Mouse (Mus musculus) forebrain, embryonic 13.5 days (tissue): Measurements from ENCODE around the gene Plppr4. TPM values are rescaled to one million over a fixed set of nuclear protein-coding genes. Genes with fewer than 3 reads are reported as not detected.

ENCODE experiments used
- ATAC-seq: fragments of 200-750 bp; cut with Nextera tagmentation; 2 replicates; pipeline ENCODE4 v1.8.0; 2017
- H3K27ac ChIP-seq: fragments of 300-500 bp; sonication (generic); 2 replicates; pipeline ENCODE4 v1.5.1; 2015; ENCODE audit warnings: inconsistent platforms, mild to moderate bottlenecking, moderate library complexity
- H3K27me3 ChIP-seq: fragments of 300-500 bp; sonication (generic); 2 replicates; pipeline ENCODE4 v1.6.1; 2015; ENCODE audit warnings: mild to moderate bottlenecking, inconsistent platforms
- H3K36me3 ChIP-seq: fragments of 300-500 bp; sonication (generic); 2 replicates; pipeline ENCODE4 v1.6.1; 2015; ENCODE audit warnings: mild to moderate bottlenecking, inconsistent platforms; ENCODE audit not compliant: poor library complexity, severe bottlenecking
- H3K4me1 ChIP-seq: fragments of 300-500 bp; sonication (generic); 2 replicates; pipeline ENCODE4 v1.6.1; 2015; ENCODE audit warnings: inconsistent platforms
- H3K4me2 ChIP-seq: fragments of 300-500 bp; sonication (generic); 2 replicates; pipeline ENCODE4 v1.6.1; 2015; ENCODE audit warnings: inconsistent platforms, mild to moderate bottlenecking, moderate library complexity
- H3K4me3 ChIP-seq: fragments of 300-500 bp; sonication (generic); 2 replicates; pipeline ENCODE4 v1.5.1; 2015; ENCODE audit warnings: mild to moderate bottlenecking, inconsistent platforms
- H3K9ac ChIP-seq: fragments of 300-500 bp; sonication (generic); 2 replicates; pipeline ENCODE4 v1.6.1; 2015; ENCODE audit warnings: mild to moderate bottlenecking, inconsistent platforms
- H3K9me3 ChIP-seq: fragments of 300-500 bp; sonication (generic); replicated peaks from 2 replicates; pipeline ENCODE4 v1.6.1; 2016; ENCODE audit warnings: inconsistent platforms
- WGBS: fragments of 180-500 bp; shearing (Covaris S2); methylation state at CpG from one replicate; pipeline ENCODE4 v1.1.7; 2015; 5-methylcytosine and 5-hydroxymethylcytosine counted together
- polyA plus RNA-seq: library from polyadenylated mRNA; unstranded; fragments of >200 nt; fragmentation: Nextera tagmentation; extraction: Ambion mirVana; gene quantifications from 2 replicates; pipeline ENCODE4 v1.2.1, GENCODE M21; 2015

Gene Plppr4
- polyA plus RNA-seq, 1 experiment from 2014 or later, result 4.1 TPM

GRCm38 (mm10) chr3:117319671-117320070 is 41.0 kb downstream of the Plppr4 start:
- Histone ChIP-seq H3K4me3 (no peak overlapping the region), H3K4me1 (no peaks in the 10 kb centered on the region), H3K4me2 (no peak overlapping the region), H3K9ac (no peak overlapping the region), H3K9me3 (no peaks in the 10 kb centered on the region), H3K27me3 (no peaks in the 10 kb centered on the region), H3K27ac (no peak overlapping the region), H3K36me3 (peaks cover 4% of the 10 kb centered on the region; the same call in 1 of the 2 replicates)
- WGBS, result 94% methylated on average over 3 of the region's 3 CpGs
- ATAC-seq, result no peak

GRCm38 (mm10) chr3:117313339-117313738 is 47.3 kb downstream of the Plppr4 start:
- 88% methylated on average over 4 of the region's 4 CpGs for WGBS
- no peaks in the 10 kb centered on the region for H3K9me3 ChIP-seq
- no peak overlapping the region for H3K27ac ChIP-seq
- no peak overlapping the region for H3K4me2 ChIP-seq
- H3K9ac ChIP-seq, result no peak overlapping the region
- no peak for ATAC-seq
- no peaks in the 10 kb centered on the region for H3K4me1 ChIP-seq
- no peaks in the 10 kb centered on the region for H3K36me3 ChIP-seq
- H3K27me3 ChIP-seq, result no peaks in the 10 kb centered on the region
- H3K4me3 ChIP-seq, result no peak overlapping the region

GRCm38 (mm10) chr3:117312097-117312496 is 48.6 kb downstream of the Plppr4 start:
- Histone ChIP-seq H3K27me3 (no peaks in the 10 kb centered on the region), H3K4me1 (no peaks in the 10 kb centered on the region), H3K4me2 (no peak overlapping the region), H3K36me3 (no peaks in the 10 kb centered on the region), H3K9ac (no peak overlapping the region), H3K9me3 (no peaks in the 10 kb centered on the region), H3K27ac (no peak overlapping the region), H3K4me3 (no peak overlapping the region)
- WGBS, result 95% methylated on average over 7 of the region's 7 CpGs
- no peak for ATAC-seq

- ATAC-seq, result no peak
- H3K9me3 ChIP-seq, result no peaks in the 10 kb centered on the region
- H3K27ac ChIP-seq, result no peak overlapping the region
- 83% methylated on average over 2 of the region's 2 CpGs for WGBS
- no peak overlapping the region for H3K4me3 ChIP-seq
- H3K4me1 ChIP-seq, result no peaks in the 10 kb centered on the region
- H3K36me3 ChIP-seq, result no peaks in the 10 kb centered on the region
- no peak overlapping the region for H3K9ac ChIP-seq
- no peaks in the 10 kb centered on the region for H3K27me3 ChIP-seq
- no peak overlapping the region for H3K4me2 ChIP-seq
Measured at GRCm38 (mm10) chr3:117310801-117311368, 49.8 kb downstream of the Plppr4 start.

GRCm38 (mm10) chr3:117309580-117309910 is 51.1 kb downstream of the Plppr4 start:
- Histone ChIP-seq H3K4me1 (no peaks in the 10 kb centered on the region), H3K9ac (no peak overlapping the region), H3K4me3 (no peak overlapping the region), H3K36me3 (no peaks in the 10 kb centered on the region), H3K4me2 (no peak overlapping the region), H3K9me3 (no peaks in the 10 kb centered on the region), H3K27ac (no peak overlapping the region), H3K27me3 (no peaks in the 10 kb centered on the region)
- ATAC-seq, result no peak
- 95% methylated on average over 3 of the region's 3 CpGs for WGBS

- Histone ChIP-seq H3K4me3 (no peak overlapping the region), H3K36me3 (no peaks in the 10 kb centered on the region), H3K27me3 (no peaks in the 10 kb centered on the region), H3K27ac (no peak overlapping the region), H3K9ac (no peak overlapping the region), H3K4me1 (no peaks in the 10 kb centered on the region), H3K4me2 (no peak overlapping the region), H3K9me3 (no peaks in the 10 kb centered on the region)
- no peak for ATAC-seq
- 93% methylated on average over 3 of the region's 3 CpGs for WGBS
Measured at GRCm38 (mm10) chr3:117308895-117309579, 51.6 kb downstream of the Plppr4 start.

GRCm38 (mm10) chr3:117307555-117307954 is 53.1 kb downstream of the Plppr4 start:
- no peak overlapping the region for H3K4me3 ChIP-seq
- no peak for ATAC-seq
- H3K9ac ChIP-seq, result no peak overlapping the region
- H3K4me2 ChIP-seq, result no peak overlapping the region
- no peak overlapping the region for H3K27ac ChIP-seq
- 94% methylated on average over 4 of the region's 4 CpGs for WGBS
- no peaks in the 10 kb centered on the region for H3K36me3 ChIP-seq
- no peaks in the 10 kb centered on the region for H3K27me3 ChIP-seq
- no peaks in the 10 kb centered on the region for H3K4me1 ChIP-seq
- H3K9me3 ChIP-seq, result no peaks in the 10 kb centered on the region

- no peaks in the 10 kb centered on the region for H3K4me1 ChIP-seq
- H3K9ac ChIP-seq, result no peak overlapping the region
- WGBS, result 94% methylated on average over 2 of the region's 2 CpGs
- no peaks in the 10 kb centered on the region for H3K9me3 ChIP-seq
- no peak overlapping the region for H3K4me2 ChIP-seq
- H3K4me3 ChIP-seq, result no peak overlapping the region
- no peaks in the 10 kb centered on the region for H3K27me3 ChIP-seq
- no peaks in the 10 kb centered on the region for H3K36me3 ChIP-seq
- no peak for ATAC-seq
- H3K27ac ChIP-seq, result no peak overlapping the region
Measured at GRCm38 (mm10) chr3:117304037-117304436, 56.6 kb downstream of the Plppr4 start.

GRCm38 (mm10) chr3:117300735-117301271 is 59.9 kb downstream of the Plppr4 start:
- Histone ChIP-seq H3K4me3 (no peak overlapping the region), H3K4me2 (no peak overlapping the region), H3K36me3 (no peaks in the 10 kb centered on the region), H3K9ac (no peak overlapping the region), H3K27me3 (no peaks in the 10 kb centered on the region), H3K9me3 (no peaks in the 10 kb centered on the region), H3K4me1 (peaks cover 5% of the 10 kb centered on the region; the same call in 1 of the 2 replicates), H3K27ac (no peak overlapping the region)
- WGBS, result 85% methylated on average over 1 of the region's 1 CpGs
- no peak for ATAC-seq

GRCm38 (mm10) chr3:117297735-117298134 is 62.9 kb downstream of the Plppr4 start:
- no peak overlapping the region for H3K4me3 ChIP-seq
- H3K9ac ChIP-seq, result no peak overlapping the region
- no peaks in the 10 kb centered on the region for H3K9me3 ChIP-seq
- ATAC-seq, result no peak
- H3K27ac ChIP-seq, result no peak overlapping the region
- H3K4me2 ChIP-seq, result no peak overlapping the region
- 95% methylated on average over 1 of the region's 1 CpGs for WGBS
- H3K27me3 ChIP-seq, result no peaks in the 10 kb centered on the region
- H3K36me3 ChIP-seq, result no peaks in the 10 kb centered on the region
- peaks cover 5% of the 10 kb centered on the region; the same call in 1 of the 2 replicates for H3K4me1 ChIP-seq

GRCm38 (mm10) chr3:117294308-117294925 is 66.3 kb downstream of the Plppr4 start:
- Histone ChIP-seq H3K36me3 (no peaks in the 10 kb centered on the region), H3K27ac (no peak overlapping the region), H3K9ac (no peak overlapping the region), H3K4me2 (no peak overlapping the region), H3K27me3 (no peaks in the 10 kb centered on the region), H3K9me3 (no peaks in the 10 kb centered on the region), H3K4me1 (peaks cover 5% of the 10 kb centered on the region; the same call in 1 of the 2 replicates), H3K4me3 (no peak overlapping the region)
- 83% methylated on average over 2 of the region's 2 CpGs for WGBS
- ATAC-seq, result no peak; the same call in 1 of the 2 replicates
